Mouse (Mus musculus) cerebellum, postnatal 10 days (tissue): Measurements from ENCODE around the gene Emc10.
A peak's percentile ranks its signal among the peaks of the same experiment; 100 is the strongest.

ENCODE experiments used
- DNase-seq, 2 experiments: peaks; one replicate each; pipeline ENCODE4 v3.0.0; 2021; ENCODE audit warnings: mixed read lengths in 2 of 2

The Emc10 gene

GRCm38 (mm10) chr7:44462218-44463055 lies 33.9 kb downstream of the Emc10 start:
- DNase-seq: peak; percentile 67 to 74

- peak in 1 of 2 experiments; percentile 20 for DNase-seq
Observed at GRCm38 (mm10) chr7:44461503-44462217, 34.7 kb downstream of the Emc10 start.

- no peak for DNase-seq
Observed at GRCm38 (mm10) chr7:44460767-44461502, 35.4 kb downstream of the Emc10 start.

GRCm38 (mm10) chr7:44460067-44460466 lies 36.3 kb downstream of the Emc10 start:
- no peak for DNase-seq

- no peak for DNase-seq
Observed at GRCm38 (mm10) chr7:44456302-44456701, 40.0 kb downstream of the Emc10 start.

- peak in 1 of 2 experiments; percentile 4 for DNase-seq
Observed at GRCm38 (mm10) chr7:44453256-44453655, 43.1 kb downstream of the Emc10 start.

- peak; percentile 63 to 74 for DNase-seq
Observed at GRCm38 (mm10) chr7:44446070-44446855, 50.1 kb downstream of the Emc10 start.

- DNase-seq: peak in 1 of 2 experiments; percentile 38
Observed at GRCm38 (mm10) chr7:44445528-44445923, 50.8 kb downstream of the Emc10 start.

- DNase-seq: no peak
Observed at GRCm38 (mm10) chr7:44444886-44445527, 51.3 kb downstream of the Emc10 start.

GRCm38 (mm10) chr7:44443268-44444173 lies 52.8 kb downstream of the Emc10 start:
- peak; percentile 76 to 82 for DNase-seq

- peak; percentile 81 to 85 for DNase-seq
Observed at GRCm38 (mm10) chr7:44442407-44442821, 53.9 kb downstream of the Emc10 start.

- peak; percentile 87 to 89 for DNase-seq
Observed at GRCm38 (mm10) chr7:44441648-44442109, 54.6 kb downstream of the Emc10 start.

GRCm38 (mm10) chr7:44441180-44441579 lies 55.1 kb downstream of the Emc10 start:
- DNase-seq: peak; percentile 65 to 70

GRCm38 (mm10) chr7:44440479-44440878 lies 55.9 kb downstream of the Emc10 start:
- no peak for DNase-seq
